Mouse (Mus musculus) kidney, adult 2 months (tissue): ENCODE measurements around the gene Nfxl1.
"Not testable (repeated sequence)": the region's sequence is repeated elsewhere in the genome, so short reads cannot be mapped to it uniquely, and the experiment has no call there.

ENCODE experiments used
- CTCF ChIP-seq: fragments of 200-500 bp; conservative IDR thresholded peaks from 2 replicates; pipeline ENCODE4 v1.5.1; 2011; ENCODE audit warnings: low read depth, mild to moderate bottlenecking, control low read depth, low read length, moderate library complexity, mixed read lengths; ENCODE audit not compliant: insufficient read depth, insufficient read length
- POLR2A ChIP-seq: fragments of 200-500 bp; IDR thresholded peaks from one replicate; pipeline ENCODE4 v1.6.1; 2011; ENCODE audit warnings: low read depth, low read length, control low read depth

GRCm38 (mm10) chr5:72580970-72581332 lies 21.5 kb upstream of the Nfxl1 start, which contains the start of gene Zar1:
- TF ChIP-seq CTCF, POLR2A: not testable (repeated sequence)
